Mouse (Mus musculus) T-helper 17 cell (primary cell): ENCODE data around the gene Hk2.
"Not testable (repeated sequence)": the region's sequence is repeated elsewhere in the genome, so short reads cannot be mapped to it uniquely, and the experiment has no call there.

Experiments
- in situ Hi-C, 2 experiments: fragments of 300-600 bp; cut with MboI, MseI; formaldehyde crosslinking; loops; 1 replicate in 1 of 2; 2 replicates in 1 of 2; pipeline ENCODE4 v1.15.1; 2025; ENCODE audit warnings: high pct_unique_total_duplicates in 2 of 2

The Hk2 gene

GRCm38 (mm10) chr6:82701296-82701695 is 73.0 kb downstream of the Hk2 start:
- in situ Hi-C loops: no loop called here

DNA sequence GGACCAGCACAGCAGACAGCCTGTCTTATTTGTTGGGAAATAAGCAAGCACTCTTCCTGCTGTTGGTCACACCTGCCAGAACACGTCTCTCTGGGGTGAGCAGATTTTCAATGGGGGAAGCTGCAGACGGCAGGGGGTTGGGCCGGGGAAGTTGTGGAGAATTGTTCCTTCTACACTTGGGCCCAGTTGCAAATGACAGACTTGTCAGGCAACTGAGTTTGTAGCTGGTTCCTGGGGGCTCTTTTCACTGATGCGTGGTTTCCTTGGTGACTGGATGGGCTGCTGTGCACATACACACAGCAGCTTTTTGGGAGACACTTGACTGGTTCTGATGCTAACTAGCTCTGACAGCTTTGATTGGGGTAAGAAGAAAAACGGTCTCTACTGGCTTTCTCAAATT is 74.4 kb downstream of the Hk2 start:
- in situ Hi-C loops: loop anchor here in 1 of 2 experiments (10.0 kb wide), 1 partner anchor 315 kb away; no protein-coding TSS in a partner anchor

DNA sequence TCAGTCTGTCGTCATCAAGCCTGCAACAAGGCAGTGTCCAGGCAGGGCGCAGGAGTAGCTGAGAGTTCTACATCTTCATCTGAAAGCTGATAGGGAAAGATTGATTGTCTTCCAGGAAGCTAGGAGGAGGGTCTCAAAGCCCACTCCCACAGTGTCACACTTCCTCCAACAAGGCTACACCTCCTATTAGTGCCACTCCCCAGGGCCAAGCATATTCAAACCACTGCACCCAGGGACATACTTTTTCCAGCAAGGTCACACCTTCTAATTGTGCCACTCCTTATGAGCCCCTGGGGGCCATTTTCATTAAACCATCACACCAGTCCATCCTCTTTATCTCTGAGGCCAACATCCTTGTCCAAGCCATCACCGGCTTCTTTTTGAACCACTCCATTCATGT is 77.5 kb downstream of the Hk2 start:
- in situ Hi-C loops: loop anchor here in 1 of 2 experiments (10.0 kb wide), 1 partner anchor 312 kb away; no protein-coding TSS in a partner anchor

GRCm38 (mm10) chr6:82694668-82695067 is 79.6 kb downstream of the Hk2 start:
- in situ Hi-C loops: loop anchor here in 1 of 2 experiments (10.0 kb wide), 1 partner anchor 310 kb away; no protein-coding TSS in a partner anchor

- in situ Hi-C loops: no loop called here
These were observed 84.8 kb downstream of the Hk2 start for GRCm38 (mm10) chr6:82689474-82689873.

- in situ Hi-C loops: not testable (repeated sequence)
These were observed 85.7 kb downstream of the Hk2 start for GRCm38 (mm10) chr6:82688586-82688985.

DNA sequence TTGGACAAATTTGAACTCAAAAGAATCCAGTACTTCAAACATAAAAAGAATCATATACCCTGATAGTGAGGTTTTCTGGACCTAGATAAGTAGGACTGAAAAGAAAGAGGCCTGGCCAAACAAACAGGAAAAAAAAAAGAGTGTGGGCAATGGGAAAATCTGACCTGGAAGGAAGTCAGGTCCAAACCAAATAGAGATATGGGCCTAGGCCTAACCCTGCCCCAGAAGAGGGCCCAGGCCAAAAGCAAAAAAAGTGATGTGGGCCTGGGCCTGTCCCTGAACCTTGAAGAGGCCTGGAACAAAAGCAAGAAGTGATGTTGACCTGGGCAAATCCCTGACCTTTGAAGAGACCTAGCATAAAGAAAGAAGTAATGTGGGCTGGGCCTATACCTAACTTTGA is 90.1 kb downstream of the Hk2 start:
- in situ Hi-C loops: loop anchor here in 1 of 2 experiments (5.0 kb wide), 1 partner anchor 107 kb away; no protein-coding TSS in a partner anchor

- in situ Hi-C loops: not testable (repeated sequence)
These were observed 95.0 kb downstream of the Hk2 start for GRCm38 (mm10) chr6:82679286-82679685.

- in situ Hi-C loops: not testable (repeated sequence)
These were observed 96.6 kb downstream of the Hk2 start for GRCm38 (mm10) chr6:82677629-82678028.
